Mouse (Mus musculus) left cerebral cortex, postnatal 4 days (tissue): ENCODE data around the gene Ppp4r2. TPM values are rescaled to one million over a fixed set of nuclear protein-coding genes. Genes with fewer than 3 reads are reported as not detected.
"Not testable (repeated sequence)": the region's sequence is repeated elsewhere in the genome, so short reads cannot be mapped to it uniquely, and the experiment has no call there.

Experiments used
- DNase-seq: peaks from one replicate; pipeline ENCODE4 v3.0.0-alpha.2; 2022
- intact Hi-C: fragments of 180-260 bp; cut with DNase I; formaldehyde crosslinking; loops from one replicate; pipeline ENCODE4 v1.15.1; 2025
- total RNA-seq, 2 experiments: library from RNA; stranded (reverse); gene quantifications; 2 replicates each; pipeline ENCODE4 v1.2.3; 2021

Ppp4r2 gene
- total RNA-seq, 2 experiments from 2014 or later = 72.3 to 88.7 TPM

GRCm38 (mm10) chr6:100829770-100830169 lies 3.7 kb upstream of the Ppp4r2 start:
- intact Hi-C loops = no loop called here
- DNase-seq = no peak

DNA sequence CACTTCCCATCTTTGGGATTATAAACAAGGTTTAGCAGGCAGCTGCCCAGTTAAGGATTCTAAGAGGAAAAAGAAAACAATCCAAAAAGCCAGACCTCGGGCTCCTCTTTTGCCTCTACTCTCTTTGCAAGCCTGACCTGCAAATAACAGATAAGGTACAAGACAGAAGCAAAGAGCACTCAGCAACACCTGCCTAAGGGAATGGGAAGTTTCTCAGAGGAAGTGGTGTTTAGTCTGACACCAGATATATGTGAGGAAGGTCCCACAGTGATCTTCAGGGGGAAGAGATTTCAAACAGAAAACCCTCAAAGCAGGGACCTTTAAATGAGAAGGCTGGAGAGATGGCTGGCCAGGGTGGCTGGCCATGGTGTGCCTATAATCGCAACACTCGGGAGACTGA lies 2.2 kb upstream of the Ppp4r2 start:
- intact Hi-C loops = no loop called here
- DNase-seq = no peak

DNA sequence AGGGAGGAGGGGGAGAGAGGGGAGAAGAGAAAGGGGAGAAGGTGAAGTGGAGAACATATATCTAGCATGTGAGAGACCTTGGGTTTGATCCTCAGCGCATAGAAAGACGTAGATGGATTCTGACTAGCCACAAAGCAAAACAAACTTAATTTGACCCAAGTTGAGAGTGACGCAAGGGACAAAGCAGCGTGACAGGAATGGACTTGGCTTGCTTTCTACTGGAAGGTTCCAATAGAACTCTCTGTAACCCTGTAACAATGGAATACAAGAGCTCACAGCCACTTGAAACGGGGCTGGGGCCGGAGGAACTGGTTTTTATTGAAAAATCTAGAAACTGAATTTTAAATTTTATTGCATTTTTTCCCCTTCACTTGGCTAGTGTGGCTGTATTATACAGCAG lies 1.7 kb upstream of the Ppp4r2 start:
- DNase-seq = no peak
- intact Hi-C loops = no loop called here

DNA sequence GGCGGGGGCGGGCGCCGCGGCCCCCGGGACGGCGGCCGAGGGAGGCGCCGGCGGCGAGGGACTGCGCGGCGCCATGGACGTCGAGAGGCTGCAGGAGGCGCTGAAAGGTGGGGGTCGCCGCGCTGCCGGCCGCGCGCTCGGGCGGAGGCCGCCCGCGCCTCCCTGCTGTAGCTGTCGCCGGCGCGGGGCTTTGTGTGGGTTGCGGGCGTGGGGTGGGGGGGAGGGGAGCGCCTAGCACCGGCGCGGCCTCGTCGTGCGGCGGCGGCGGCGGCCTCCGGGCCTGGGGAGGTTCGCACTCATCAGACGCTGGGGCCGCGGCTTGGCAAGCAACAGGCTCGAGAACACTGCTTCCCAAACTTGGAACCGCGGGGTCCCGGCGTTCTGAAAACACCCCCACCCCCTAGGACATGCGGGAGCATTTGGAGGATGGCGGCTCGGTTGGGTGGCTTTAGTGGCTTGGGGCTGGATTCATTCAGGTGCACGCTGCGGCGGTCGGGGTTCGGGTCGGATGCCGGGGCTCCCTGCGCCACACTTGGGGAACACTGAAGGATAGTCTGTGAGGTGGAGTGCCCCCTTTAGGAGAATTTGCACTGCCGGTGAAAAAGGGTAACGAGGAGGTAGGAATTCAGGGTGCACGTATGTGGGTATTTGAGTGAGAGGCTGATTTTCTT lies 524 bp downstream of the Ppp4r2 start:
- peak; percentile 59 for DNase-seq
- intact Hi-C loops = no loop called here

DNA sequence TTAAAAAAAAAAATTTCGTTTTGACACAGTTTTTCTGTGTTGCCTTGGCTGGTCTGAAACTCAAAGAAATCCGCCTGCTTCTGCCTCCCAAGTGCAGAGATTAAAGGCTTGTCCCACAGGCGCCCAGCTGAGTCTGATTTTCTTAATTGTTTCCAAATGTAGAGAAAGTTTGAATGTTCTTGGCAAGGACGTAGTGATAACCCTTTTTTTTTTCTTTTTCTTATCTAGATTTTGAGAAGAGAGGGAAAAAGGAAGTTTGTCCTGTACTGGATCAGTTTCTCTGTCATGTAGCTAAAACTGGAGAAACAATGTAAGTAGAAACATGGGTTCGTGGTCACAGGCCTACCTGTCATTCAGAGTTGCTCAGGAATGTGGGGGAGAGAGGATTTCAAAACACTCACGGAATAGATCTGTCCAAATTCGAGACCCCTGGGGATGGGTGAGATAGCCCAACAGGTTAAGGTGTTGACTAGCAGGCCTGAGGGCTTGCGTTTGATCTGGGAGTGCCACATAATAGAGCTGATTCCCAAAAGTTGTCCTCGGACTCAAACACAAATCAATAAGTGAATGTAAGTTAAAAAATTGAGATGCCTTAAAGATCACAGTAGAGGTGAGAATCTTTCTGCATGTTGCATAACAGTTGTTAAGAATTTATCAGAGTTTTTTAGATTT lies 1.2 kb downstream of the Ppp4r2 start:
- intact Hi-C loops = no loop called here
- no peak for DNase-seq

DNA sequence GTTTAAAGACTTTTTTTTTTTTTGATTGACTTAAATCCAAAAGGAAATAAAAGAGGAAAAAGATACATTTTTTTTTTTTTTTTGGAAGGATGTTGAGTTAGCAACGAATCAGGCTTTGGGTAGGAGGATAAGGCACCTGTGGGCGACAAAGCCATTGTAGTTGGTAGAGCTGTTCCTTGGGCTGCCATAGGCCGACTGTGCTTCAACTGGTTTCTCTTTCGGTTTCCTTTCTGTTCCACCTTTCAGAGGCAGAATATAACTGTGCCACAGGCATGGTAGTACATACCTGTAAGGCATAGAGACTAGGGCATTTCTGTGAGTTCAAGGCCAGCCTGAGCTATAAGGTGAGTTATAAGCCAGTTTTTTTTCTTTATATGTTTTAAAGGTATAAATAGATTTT lies 11.6 kb downstream of the Ppp4r2 start:
- no peak for DNase-seq
- intact Hi-C loops = no loop called here

DNA sequence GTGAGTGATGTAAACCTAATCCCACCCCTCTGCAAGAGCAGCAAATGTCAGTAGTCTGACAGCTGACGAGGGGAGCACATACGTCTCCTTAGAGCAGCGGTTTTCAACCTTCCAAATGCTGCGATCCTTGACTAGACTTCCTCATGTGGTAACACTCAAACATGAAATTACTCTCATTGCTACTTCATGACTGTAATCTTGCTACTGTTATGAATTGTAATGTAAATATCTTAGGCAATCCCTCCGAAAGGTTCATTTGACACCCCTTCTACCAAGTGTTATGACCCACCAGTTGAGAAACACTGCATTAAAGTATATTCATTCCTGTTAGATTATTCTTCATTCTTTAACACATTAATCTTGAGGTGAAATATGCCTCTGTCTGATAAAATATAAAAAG lies 13.8 kb downstream of the Ppp4r2 start:
- intact Hi-C loops = no loop called here

DNA sequence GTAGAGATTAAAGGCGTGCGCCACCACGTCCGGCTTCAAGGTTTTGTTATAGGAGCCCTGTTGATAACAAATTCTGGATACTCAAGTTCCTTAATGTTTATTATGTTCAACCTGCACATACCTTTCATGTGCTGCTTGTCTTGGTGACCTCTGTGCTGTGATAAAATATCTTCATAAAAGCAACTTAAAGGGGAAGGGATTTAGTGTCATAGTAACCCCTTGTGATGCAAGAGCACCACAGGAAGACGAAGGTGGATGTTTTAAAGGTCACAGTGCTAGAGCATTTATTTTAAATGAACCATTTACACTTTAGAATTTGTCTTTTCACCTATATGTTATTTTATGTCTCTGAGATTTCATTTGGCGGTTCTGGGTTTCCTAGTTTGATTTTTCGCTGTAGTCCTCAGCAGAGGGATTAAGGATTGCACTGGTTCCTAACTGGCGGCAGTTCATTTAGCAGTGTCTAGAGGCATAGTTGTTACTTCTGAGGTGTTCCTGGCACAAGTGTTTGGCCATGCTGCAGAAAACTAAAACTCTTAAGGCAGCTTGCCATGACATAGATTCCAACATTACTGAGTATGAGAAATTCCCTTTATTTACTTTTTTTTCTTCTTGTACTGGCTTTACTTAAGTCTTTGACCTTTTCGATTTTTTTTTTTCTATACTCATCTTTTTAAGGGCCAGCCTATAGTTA lies 15.4 kb downstream of the Ppp4r2 start:
- DNase-seq = no peak

More for the DNA sequence above, 13.8 kb downstream of the Ppp4r2 start:
- no peak for DNase-seq

GRCm38 (mm10) chr6:100850671-100851081 lies 17.3 kb downstream of the Ppp4r2 start:
- intact Hi-C loops = no loop called here
- DNase-seq = no peak

More for the DNA sequence above, 15.4 kb downstream of the Ppp4r2 start:
- intact Hi-C loops = no loop called here

DNA sequence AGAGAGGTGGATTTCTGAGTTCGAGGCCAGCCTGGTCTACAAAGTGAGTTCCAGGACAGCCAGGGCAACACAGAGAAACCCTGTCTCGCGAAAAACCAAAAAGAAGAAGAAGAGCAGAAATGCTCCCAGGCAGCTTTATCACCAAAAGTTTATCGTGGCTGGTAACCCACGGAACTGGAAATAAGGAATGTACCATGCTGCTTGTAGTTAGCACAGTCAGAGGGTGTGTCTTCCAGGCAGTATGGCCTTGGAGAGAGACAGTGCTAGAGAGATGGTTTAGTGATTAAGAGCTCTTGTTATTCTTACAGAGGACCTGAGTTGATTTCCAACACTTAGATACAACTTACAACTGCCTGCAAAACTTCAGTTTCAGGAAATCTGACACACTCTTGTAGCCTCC lies 17.7 kb downstream of the Ppp4r2 start:
- DNase-seq = no peak
- intact Hi-C loops = no loop called here

- intact Hi-C loops = no loop called here
- DNase-seq = no peak
Measured at GRCm38 (mm10) chr6:100865321-100865720, 31.9 kb downstream of the Ppp4r2 start.

- intact Hi-C loops = not testable (repeated sequence)
Measured at GRCm38 (mm10) chr6:100865788-100866187, 32.4 kb downstream of the Ppp4r2 start.

GRCm38 (mm10) chr6:100866246-100866645 lies 32.8 kb downstream of the Ppp4r2 start:
- intact Hi-C loops, DNase-seq: not testable (repeated sequence)

More at GRCm38 (mm10) chr6:100865788-100866187, 32.4 kb downstream of the Ppp4r2 start:
- DNase-seq = not testable (repeated sequence)

- intact Hi-C loops = no loop called here
- DNase-seq = no peak
Measured at GRCm38 (mm10) chr6:100868863-100869262, 35.4 kb downstream of the Ppp4r2 start.

GRCm38 (mm10) chr6:100869909-100870308 lies 36.5 kb downstream of the Ppp4r2 start:
- intact Hi-C loops = no loop called here
- no peak for DNase-seq

DNA sequence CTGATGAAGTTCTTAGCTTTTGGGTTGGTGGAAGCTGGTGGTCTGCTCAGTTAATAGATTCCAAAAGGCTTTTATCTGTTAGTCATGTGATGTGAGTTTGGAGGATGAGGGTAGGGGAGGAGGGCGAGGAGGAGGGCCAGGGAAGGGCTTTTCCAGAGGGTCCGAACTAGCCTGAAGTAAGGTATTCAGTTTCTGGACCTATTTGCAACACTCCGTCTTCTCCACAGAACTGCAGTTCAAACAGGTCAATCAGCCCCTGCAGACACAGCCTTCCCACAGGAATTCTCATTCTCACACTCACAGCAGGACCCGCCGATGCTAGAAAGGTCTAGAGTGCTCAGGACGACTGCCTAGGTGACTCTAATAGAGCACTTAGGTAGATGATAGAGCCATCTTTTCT lies 39.8 kb downstream of the Ppp4r2 start:
- intact Hi-C loops = no loop called here
- DNase-seq = no peak

GRCm38 (mm10) chr6:100875862-100876623 lies 42.6 kb downstream of the Ppp4r2 start:
- peak; percentile 71 for DNase-seq
- intact Hi-C loops = loop anchor here (2.0 kb wide), 1 partner anchor 201 kb away; no protein-coding TSS in a partner anchor

DNA sequence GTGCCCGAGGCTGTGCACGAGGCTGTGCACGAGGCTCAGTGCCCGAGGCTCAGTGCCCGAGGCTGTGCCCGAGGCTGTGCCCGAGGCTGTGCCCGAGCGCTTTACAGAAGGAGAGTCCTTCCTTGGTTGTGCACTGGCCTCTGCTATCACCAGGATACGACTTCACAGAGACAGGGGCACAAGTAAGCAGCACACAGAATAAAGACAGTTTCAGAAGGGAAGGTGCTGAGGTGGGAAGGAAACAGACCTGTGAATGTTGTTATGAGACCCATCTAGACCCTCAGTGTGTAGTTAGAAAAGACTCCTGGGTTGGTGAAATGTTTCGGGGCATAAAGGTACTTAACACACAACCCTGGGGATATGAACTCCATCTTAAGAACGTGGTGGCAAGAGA lies 43.2 kb downstream of the Ppp4r2 start:
- DNase-seq = no peak
- intact Hi-C loops = loop anchor here (2.0 kb wide), 1 partner anchor 202 kb away; no protein-coding TSS in a partner anchor

DNA sequence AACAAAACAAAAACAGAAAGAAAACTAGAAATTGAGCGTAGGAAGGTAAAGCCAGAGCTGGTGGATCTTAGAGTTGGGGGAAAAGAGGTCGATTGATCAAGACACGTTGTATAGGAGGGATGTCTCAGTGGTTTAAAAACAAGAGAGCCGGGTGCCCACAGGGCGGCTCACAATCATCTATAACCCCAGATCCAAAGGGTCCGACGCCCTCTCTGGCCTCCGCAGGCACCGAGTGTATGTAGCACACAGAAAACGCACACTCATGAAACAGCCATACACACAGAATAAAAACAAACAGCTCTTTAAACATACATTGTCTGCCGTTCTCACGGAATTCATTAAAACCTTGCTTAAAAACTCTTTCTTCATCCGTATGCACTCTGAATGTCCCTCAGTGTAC lies 45.1 kb downstream of the Ppp4r2 start:
- intact Hi-C loops = no loop called here
- DNase-seq = no peak

DNA sequence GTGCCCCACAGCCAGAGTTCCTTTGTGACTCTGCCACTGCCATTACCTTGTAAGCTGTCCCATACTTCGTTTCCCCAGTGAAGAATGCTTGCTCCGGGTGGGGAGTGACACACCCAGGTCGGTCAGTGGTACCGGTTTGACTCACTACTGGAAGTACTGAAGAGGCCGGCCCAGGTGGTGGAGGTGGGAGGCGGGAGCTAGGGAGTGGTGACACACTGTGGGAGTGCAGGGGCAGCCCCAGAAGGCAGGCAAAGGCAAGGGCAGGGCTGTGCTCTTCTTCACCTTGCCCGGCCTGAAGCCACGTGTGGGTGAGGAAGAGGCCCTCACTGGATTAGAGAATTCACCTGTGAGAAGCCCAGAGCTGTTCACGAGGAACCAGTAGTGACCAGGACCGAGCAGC lies 46.2 kb downstream of the Ppp4r2 start:
- no peak for DNase-seq

GRCm38 (mm10) chr6:100881657-100882056 lies 48.2 kb downstream of the Ppp4r2 start:
- DNase-seq = no peak

More for the DNA sequence above, 46.2 kb downstream of the Ppp4r2 start:
- intact Hi-C loops = loop anchor here (5.0 to 10.0 kb wide), 3 partner anchors 495 to 738 kb away; partner anchors contain the start of gene Pdzrn3

More at GRCm38 (mm10) chr6:100881657-100882056, 48.2 kb downstream of the Ppp4r2 start:
- intact Hi-C loops = loop anchor here (2.0 to 10.0 kb wide), 5 partner anchors 315 to 736 kb away; partner anchors contain the start of gene Pdzrn3
